Mouse (Mus musculus): ENCODE data around the gene Gm28048. TPM values are rescaled to one million over a fixed set of nuclear protein-coding genes. Genes with fewer than 3 reads are reported as not detected.

The Gm28048 gene
- polyA plus RNA-seq, 1 experiment from 2014 or later: 5.7 TPM

DNA sequence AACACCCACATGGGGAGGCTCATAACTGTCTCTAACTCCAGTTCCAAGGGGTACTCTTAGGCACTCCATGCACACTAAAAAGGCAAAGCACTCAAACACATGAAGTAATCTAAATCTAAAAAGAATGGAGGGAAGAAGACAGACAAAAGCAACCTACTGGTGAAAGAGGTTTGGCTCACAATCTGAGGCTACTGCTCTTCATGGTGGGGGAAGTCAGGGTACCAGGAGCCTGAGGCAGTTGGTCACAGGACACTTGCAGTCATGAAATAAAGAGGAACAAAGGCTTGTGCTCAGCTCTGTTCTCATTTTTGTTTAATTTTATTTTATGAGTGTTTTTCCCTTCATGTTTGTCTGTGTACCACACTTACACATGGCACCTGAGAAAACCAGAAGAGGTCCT lies 166.7 kb downstream of the Gm28048 start:
- Histone ChIP-seq H3K27me3 (no peaks in the 10 kb centered on the region), H3K27ac (no peak overlapping the region), H3K9ac (no peak overlapping the region), H3K4me3 (no peak overlapping the region), H3K4me1 (no peaks in the 10 kb centered on the region), H3K9me3 (replicated peaks) (no peaks in the 10 kb centered on the region), H3K36me3 (no peaks in the 10 kb centered on the region), H3K4me2 (replicated peaks) (no peak overlapping the region)
- no peak for ATAC-seq (ENCODE audit: low FRiP score)

DNA sequence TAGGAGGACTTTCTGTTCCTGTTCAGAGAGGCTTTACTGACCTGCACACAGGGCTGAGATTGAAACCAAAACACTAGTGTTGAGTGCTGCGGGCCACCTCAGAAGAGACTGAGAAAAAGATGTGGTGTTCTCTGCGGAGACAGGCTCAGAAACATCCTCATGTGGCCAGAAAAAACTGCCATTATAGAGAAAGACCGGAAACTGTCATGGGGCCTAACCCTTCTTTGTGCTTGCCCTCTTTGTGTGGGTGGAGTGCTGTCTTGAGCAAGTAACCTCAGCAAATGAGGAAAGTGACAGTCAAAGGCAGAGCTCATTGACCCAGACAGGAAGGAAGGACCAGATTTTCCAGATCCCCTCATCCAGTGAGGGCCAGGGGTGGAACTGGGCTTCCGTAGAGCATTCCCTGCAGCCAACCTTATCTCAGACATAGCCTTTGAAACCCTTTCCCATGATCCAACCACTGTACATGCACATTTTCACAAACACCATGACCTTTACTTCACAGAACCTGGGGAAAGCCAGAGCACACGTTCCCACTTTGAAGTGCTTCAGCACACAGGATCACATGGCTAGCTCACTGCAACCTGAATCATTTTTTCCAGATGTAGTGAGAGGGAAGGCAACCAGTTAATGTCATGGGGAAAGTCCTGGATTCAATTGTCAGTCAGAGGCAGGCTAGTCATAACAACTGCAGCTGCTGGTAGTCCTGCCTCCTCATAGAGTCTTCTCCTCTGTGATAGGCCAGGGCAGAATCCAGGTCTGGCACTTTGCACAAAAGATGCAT lies 167.8 kb downstream of the Gm28048 start:
- no peak overlapping the region for H3K27ac ChIP-seq
- H3K4me3 ChIP-seq: no peak overlapping the region
- ATAC-seq (ENCODE audit: low FRiP score): no peak
- H3K9ac ChIP-seq: no peak overlapping the region
- H3K27me3 ChIP-seq: no peaks in the 10 kb centered on the region
- no peaks in the 10 kb centered on the region for H3K36me3 ChIP-seq
- no peak overlapping the region for H3K4me2 ChIP-seq (replicated peaks)
- no peaks in the 10 kb centered on the region for H3K4me1 ChIP-seq
- no peaks in the 10 kb centered on the region for H3K9me3 ChIP-seq (replicated peaks)
- 84% methylated on average over 5 of the region's 5 CpGs for WGBS

DNA sequence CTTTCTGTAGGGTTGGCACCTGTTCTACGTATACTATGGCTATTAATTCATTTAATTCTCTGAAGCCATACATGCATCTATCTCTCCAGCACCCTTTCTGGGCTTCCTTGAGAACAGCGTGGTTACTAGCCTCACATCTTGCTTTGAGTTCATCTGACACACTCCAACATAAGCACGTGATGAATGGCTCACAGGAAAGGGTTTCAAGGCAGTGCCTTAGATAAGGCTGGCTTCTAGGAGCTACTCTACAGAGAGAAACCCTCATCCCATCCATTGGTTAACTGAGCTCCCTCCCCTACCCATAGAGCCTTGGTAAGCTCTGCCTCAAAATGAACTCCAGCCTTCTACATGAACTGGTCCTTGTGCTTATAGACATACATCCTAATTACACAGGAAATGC lies 168.5 kb downstream of the Gm28048 start:
- no peak overlapping the region for H3K9ac ChIP-seq
- H3K27me3 ChIP-seq: no peaks in the 10 kb centered on the region
- no peaks in the 10 kb centered on the region for H3K9me3 ChIP-seq (replicated peaks)
- WGBS: 95% methylated on average over 3 of the region's 3 CpGs
- ATAC-seq (ENCODE audit: low FRiP score): no peak
- H3K4me1 ChIP-seq: no peaks in the 10 kb centered on the region
- no peak overlapping the region for H3K4me3 ChIP-seq
- no peak overlapping the region for H3K4me2 ChIP-seq (replicated peaks)
- no peaks in the 10 kb centered on the region for H3K36me3 ChIP-seq
- H3K27ac ChIP-seq: no peak overlapping the region

DNA sequence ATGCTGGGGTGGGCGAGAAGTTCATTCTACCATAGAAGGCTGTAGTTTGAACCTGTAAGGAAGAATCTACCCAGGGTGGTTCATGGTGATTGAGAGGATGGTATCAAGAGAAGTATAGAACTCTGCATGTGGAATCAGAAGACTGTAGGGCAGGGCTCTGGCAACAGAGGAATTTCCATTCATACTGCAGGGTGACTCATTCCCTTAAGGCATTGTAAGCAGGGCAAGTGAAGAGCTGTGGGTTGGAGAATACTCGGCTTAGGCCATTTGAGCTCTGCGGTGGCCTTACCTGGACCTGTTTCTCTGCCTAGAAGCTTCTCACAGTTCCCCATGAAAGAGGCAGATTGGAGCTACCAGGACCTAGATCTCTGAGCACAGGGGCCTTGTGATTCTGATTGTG lies 170.5 kb downstream of the Gm28048 start:
- WGBS: 96% methylated on average over 3 of the region's 3 CpGs

DNA sequence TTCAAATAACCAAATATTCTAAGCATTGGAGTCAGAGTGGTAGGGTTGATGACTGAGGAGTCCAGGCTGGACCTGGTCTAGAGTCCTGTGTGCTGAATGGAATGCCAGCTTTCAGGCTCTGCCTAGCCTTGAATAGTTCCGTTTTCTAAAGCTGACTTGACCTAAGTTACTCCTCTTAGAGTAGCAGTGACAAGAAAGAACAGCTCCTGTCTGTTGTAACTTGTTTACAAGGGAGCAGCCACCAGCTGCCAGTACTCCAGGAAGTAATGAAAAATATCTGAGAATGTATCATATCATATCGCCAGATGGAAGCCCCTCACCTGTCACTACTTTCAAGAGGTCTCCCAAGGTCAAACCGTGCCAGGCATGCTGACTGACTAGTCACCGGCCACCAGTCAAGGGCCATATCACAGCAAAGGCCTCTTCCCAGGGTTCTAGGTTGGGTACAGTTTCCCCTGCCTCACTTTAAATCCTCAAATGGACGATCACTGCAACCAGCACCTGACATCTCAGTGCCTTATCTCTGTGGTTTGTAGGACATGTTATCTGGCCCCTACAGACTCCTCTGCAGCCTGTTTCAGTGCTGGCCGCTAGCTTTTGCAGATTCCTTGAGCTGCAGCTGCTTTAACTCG lies 172.3 kb downstream of the Gm28048 start:
- WGBS: 85% methylated on average over 7 of the region's 7 CpGs
- H3K4me2 ChIP-seq (replicated peaks): no peak overlapping the region
- no peak overlapping the region for H3K9ac ChIP-seq
- no peak overlapping the region for H3K27ac ChIP-seq
- no peaks in the 10 kb centered on the region for H3K27me3 ChIP-seq
- H3K4me3 ChIP-seq: no peak overlapping the region
- no peak for ATAC-seq (ENCODE audit: low FRiP score)
- H3K36me3 ChIP-seq: no peaks in the 10 kb centered on the region
- H3K9me3 ChIP-seq (replicated peaks): no peaks in the 10 kb centered on the region
- no peaks in the 10 kb centered on the region for H3K4me1 ChIP-seq

More for the DNA sequence above, 170.5 kb downstream of the Gm28048 start:
- Histone ChIP-seq H3K4me1 (no peaks in the 10 kb centered on the region), H3K4me2 (replicated peaks) (no peak overlapping the region), H3K4me3 (no peak overlapping the region), H3K27ac (no peak overlapping the region), H3K9ac (no peak overlapping the region), H3K36me3 (no peaks in the 10 kb centered on the region), H3K27me3 (no peaks in the 10 kb centered on the region), H3K9me3 (replicated peaks) (no peaks in the 10 kb centered on the region)
- ATAC-seq (ENCODE audit: low FRiP score): no peak

DNA sequence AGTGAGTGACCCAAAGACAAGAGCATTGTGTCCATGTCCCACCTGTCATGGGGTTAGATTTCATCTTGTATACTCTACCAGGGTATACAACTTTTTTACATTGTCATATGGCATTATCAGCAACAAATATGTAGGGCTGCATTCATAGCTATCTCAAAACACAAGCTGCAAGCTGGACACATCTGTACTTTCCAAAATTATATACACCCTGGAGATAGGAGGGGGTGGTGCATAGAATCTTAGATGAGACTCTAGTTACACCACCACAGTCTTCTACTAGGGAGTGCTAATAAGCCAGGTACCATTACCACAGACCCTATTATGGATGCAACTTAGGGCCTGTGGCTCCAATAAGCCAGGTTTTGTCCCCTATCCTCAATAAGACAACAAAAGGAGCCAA lies 173.8 kb downstream of the Gm28048 start:
- Histone ChIP-seq H3K36me3 (no peaks in the 10 kb centered on the region), H3K4me2 (replicated peaks) (no peak overlapping the region), H3K4me3 (no peak overlapping the region), H3K4me1 (no peaks in the 10 kb centered on the region), H3K27me3 (no peaks in the 10 kb centered on the region), H3K27ac (no peak overlapping the region), H3K9me3 (replicated peaks) (no peaks in the 10 kb centered on the region), H3K9ac (no peak overlapping the region)
- no peak for ATAC-seq (ENCODE audit: low FRiP score)

DNA sequence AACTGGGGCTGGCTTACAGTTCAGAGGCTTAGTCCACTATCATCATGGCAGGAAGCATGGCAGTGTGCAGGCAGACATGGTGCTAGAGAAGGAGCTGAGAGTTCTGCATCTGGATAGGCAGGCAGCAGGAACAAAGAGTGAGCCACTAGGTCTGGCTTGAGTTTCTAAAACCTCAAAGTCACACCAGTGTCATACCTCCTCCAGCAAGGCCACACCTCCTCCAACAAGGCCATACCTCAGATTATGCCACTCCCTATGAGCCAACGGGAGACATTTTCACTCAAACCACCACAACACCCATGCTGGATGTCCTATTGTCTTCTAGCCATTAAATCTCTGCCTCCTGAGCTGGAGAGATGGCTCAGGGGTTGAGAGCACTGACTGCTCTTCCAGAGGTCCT lies 176.7 kb downstream of the Gm28048 start:
- no peak overlapping the region for H3K9ac ChIP-seq
- no peak for ATAC-seq (ENCODE audit: low FRiP score)
- 84% methylated on average over 1 of the region's 1 CpGs for WGBS
- H3K27me3 ChIP-seq: no peaks in the 10 kb centered on the region
- no peak overlapping the region for H3K27ac ChIP-seq
- no peaks in the 10 kb centered on the region for H3K36me3 ChIP-seq
- no peak overlapping the region for H3K4me2 ChIP-seq (replicated peaks)
- H3K4me1 ChIP-seq: no peaks in the 10 kb centered on the region
- no peaks in the 10 kb centered on the region for H3K9me3 ChIP-seq (replicated peaks)
- no peak overlapping the region for H3K4me3 ChIP-seq

DNA sequence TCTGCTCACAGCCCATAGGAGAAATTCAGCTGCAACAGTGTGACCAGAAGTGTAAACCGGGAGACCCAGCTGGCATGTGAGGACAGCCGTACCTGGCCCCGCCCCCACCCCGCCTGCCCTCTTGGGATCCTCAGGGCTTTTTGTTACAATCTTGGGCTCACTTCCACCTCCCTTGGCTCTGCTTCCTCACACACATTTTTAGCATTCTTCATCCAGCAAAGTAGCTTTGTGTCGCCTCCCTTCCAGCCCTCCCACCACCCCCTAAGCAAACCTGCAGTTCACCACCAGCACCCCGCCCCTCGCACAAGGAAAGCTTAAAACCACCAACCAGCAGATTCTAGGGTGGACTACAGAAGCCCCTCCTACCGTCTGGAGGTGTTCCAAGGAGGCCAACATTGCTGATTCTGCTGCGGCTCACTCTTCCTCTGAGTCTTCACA lies 181.9 kb downstream of the Gm28048 start:
- no peak overlapping the region for H3K4me2 ChIP-seq (replicated peaks)
- H3K4me3 ChIP-seq: no peak overlapping the region
- H3K27me3 ChIP-seq: no peaks in the 10 kb centered on the region
- 0 out of 2 replicates have a peak, but pooled peaks cover 6% of the 10 kb centered on the region for H3K4me1 ChIP-seq
- peak overlapping the region; percentile 30; the same call in 1 of the 2 replicates for H3K27ac ChIP-seq
- WGBS: 32% methylated on average over 9 of the region's 9 CpGs
- H3K36me3 ChIP-seq: no peaks in the 10 kb centered on the region
- H3K9me3 ChIP-seq (replicated peaks): no peaks in the 10 kb centered on the region
- ATAC-seq (ENCODE audit: low FRiP score): no peak
- H3K9ac ChIP-seq: no peak overlapping the region

DNA sequence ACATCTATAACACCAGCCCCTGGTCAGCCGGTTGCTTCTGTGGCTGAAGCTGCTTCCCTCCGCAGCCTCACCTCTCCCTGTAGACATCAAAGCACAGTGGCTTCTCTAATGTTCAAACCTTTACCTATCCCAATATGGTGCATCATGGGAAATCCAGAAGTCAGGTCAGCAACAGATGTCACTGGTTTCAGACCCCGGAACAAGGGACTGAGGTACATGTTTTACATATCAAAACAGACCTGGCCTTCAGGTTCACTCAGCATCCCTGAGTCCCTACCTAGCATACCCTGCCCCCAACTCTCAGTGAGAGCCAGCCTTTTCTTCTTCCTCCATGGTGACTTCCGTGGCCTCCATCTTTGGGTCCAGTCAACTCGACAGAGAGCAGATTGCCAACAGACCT lies 183.0 kb downstream of the Gm28048 start:
- H3K4me3 ChIP-seq: no peak overlapping the region
- no peak overlapping the region for H3K4me2 ChIP-seq (replicated peaks)
- no peak overlapping the region for H3K9ac ChIP-seq
- WGBS: 74% methylated on average over 5 of the region's 5 CpGs
- ATAC-seq (ENCODE audit: low FRiP score): no peak
- no peaks in the 10 kb centered on the region for H3K36me3 ChIP-seq
- 0 out of 2 replicates have a peak, but pooled peaks cover 6% of the 10 kb centered on the region for H3K4me1 ChIP-seq
- H3K27me3 ChIP-seq: no peaks in the 10 kb centered on the region
- H3K27ac ChIP-seq: no peak overlapping the region
- no peaks in the 10 kb centered on the region for H3K9me3 ChIP-seq (replicated peaks)

DNA sequence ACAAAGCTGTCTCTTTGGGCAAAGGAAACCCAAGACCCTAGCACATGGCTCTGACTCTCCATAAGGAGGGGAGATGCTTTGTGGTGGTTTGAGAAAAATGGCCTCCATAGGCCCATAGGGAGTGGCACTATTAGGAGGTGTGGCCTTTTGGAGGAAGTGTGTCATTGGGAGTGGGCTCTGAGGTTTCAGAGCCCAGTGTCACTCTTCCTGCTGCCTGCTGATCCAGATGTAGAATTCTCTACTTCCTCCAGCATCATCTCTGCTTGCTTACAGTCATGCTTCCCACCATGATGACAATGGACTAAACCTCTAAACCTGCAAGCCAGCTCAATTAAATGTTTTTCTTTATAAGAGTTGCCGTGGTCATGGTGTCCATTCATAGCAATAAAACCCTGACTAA lies 187.2 kb downstream of the Gm28048 start:
- Histone ChIP-seq H3K36me3 (no peaks in the 10 kb centered on the region), H3K4me1 (0 out of 2 replicates have a peak, but pooled peaks cover 2% of the 10 kb centered on the region), H3K9ac (no peak overlapping the region), H3K4me3 (no peak overlapping the region), H3K9me3 (replicated peaks) (no peaks in the 10 kb centered on the region), H3K4me2 (replicated peaks) (no peak overlapping the region), H3K27me3 (no peaks in the 10 kb centered on the region), H3K27ac (no peak overlapping the region)
- 95% methylated on average over 1 of the region's 1 CpGs for WGBS
- no peak for ATAC-seq (ENCODE audit: low FRiP score)

DNA sequence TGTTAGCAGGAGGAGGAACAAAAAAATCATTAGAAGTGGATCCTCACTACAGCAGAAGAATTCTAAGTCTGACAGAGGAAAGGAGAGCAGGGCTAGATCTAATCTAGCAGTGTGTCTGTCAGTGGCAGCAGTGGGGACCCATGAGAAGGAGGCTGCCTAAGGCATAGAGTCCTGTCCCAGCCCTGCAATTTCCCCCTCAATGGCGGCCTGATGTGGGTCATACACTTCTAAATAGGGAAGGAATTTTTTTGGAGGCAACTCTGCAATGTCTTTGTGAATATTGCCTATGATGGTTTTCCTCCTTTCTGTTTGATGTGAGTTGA lies 188.0 kb downstream of the Gm28048 start:
- Histone ChIP-seq H3K4me3 (no peak overlapping the region), H3K9ac (no peak overlapping the region), H3K4me1 (no peaks in the 10 kb centered on the region), H3K4me2 (replicated peaks) (no peak overlapping the region), H3K27me3 (no peaks in the 10 kb centered on the region), H3K9me3 (replicated peaks) (no peaks in the 10 kb centered on the region), H3K27ac (no peak overlapping the region), H3K36me3 (no peaks in the 10 kb centered on the region)
- 71% methylated on average over 1 of the region's 1 CpGs for whole genome bisulfite sequencing
- ATAC-seq (ENCODE audit: low FRiP score): no peak

DNA sequence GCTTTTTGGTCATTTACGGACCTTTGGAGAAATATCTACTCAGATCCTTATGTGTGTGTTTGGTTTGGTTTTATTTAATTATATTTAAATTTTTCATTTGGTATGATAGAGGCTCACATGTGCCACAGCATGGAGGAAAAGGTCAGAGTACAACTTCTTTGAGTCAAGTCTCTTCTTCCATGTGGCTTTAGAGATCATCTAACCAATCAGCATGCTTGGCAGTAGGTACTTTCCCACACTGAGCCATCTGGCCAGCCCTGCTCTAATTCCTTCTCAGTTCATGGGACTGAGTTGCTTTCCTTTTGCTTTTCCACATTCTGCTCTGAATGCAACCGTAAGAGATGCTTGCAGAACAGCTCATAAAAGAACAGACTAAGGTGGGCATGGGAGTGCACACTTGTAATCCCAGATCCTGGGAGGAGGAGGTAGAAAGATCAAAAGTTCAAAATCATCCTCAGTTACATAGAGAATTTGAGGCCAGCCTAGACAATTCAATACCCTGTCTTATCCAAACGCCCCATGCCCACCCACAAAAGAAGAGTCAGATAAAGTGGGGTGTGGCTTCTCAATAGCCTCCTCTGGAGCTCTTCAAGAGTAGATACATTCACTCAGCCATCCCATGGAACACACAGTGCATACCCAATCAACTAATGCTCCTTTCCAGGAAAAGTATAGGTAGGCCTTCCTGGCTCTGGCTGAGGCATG lies 188.6 kb downstream of the Gm28048 start:
- Histone ChIP-seq H3K4me1 (no peaks in the 10 kb centered on the region), H3K4me2 (replicated peaks) (no peak overlapping the region), H3K36me3 (no peaks in the 10 kb centered on the region), H3K27me3 (no peaks in the 10 kb centered on the region), H3K4me3 (no peak overlapping the region), H3K9me3 (replicated peaks) (no peaks in the 10 kb centered on the region), H3K27ac (no peak overlapping the region), H3K9ac (no peak overlapping the region)
- ATAC-seq (ENCODE audit: low FRiP score): no peak
- WGBS: 88% methylated on average over 3 of the region's 3 CpGs

Data from hindbrain, embryonic 12.5 days (tissue).